Mouse (Mus musculus) thymus, adult 2 months (tissue): ENCODE measurements at regions not wholly inside any gene's neighbourhood (a gene's known extent, or its start where the extent isn't known, plus 50 kb on each side); places are given as distances from the start of the nearest gene placed in this dataset.

Source experiments
- CTCF ChIP-seq: fragments of 200-500 bp; IDR thresholded peaks from 2 replicates; pipeline ENCODE4 v1.5.1; 2012; ENCODE audit warnings: mild to moderate bottlenecking, control low read depth, low read length, moderate library complexity, borderline replicate concordance; ENCODE audit not compliant: control insufficient read depth, poor library complexity, insufficient read depth; ENCODE audit errors: extremely low read depth
- POLR2A ChIP-seq: fragments of 200-500 bp; IDR thresholded peaks from 2 replicates; pipeline ENCODE4 v1.6.1; 2012; ENCODE audit warnings: mild to moderate bottlenecking, low read length, control low read depth, moderate library complexity; ENCODE audit not compliant: control insufficient read depth, poor library complexity, insufficient read depth; ENCODE audit errors: extremely low read depth

DNA sequence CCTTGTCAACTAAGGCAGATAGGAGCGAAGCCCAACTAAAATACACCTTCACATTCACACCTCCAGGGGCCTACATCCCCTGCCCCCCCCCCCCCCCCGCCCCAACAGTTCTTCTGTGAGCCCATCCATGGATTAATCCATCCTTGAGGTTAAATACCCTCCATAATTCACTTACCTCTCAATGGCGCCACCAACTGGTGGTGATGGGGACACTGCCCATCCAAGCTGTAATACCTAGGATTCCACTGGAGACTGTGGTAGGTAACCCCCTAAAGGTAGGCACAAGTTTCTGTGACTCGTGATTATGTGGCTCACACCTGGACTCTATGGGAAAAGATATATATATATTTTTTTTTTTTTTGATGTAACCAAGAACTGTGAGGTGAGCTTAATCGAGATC, 216.4 kb upstream of the Sdk2 start:
- no peak for TF ChIP-seq POLR2A
- TF ChIP-seq CTCF, result no peak
